Mouse (Mus musculus) cerebellum, adult 11 months (tissue): ENCODE data around the gene Grik3.
A peak's percentile ranks its signal among the peaks of the same experiment; 100 is the strongest.

Experiments used
- DNase-seq: peaks from one replicate; pipeline ENCODE4 v3.0.0; 2022

Gene Grik3

DNA sequence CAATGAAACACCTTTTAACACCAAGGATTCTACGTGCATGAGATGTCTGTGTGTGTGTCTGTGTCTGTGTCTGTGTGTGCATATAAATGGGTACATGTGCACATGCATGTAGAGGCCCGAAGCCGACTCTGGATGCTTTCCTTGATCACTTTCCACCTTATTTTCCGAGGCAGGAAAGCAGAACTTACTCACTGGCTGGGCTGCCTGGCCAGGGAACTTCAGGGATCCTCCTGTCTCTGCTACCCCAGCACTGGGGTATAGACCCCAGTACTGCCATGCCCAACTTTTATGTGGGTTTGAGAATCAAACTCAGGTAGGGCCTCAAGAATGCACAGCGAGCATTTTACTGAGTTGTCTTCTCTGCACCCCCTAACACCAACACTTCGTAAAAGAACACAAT, 240.3 kb downstream of the Grik3 start:
- no peak for DNase-seq

DNA sequence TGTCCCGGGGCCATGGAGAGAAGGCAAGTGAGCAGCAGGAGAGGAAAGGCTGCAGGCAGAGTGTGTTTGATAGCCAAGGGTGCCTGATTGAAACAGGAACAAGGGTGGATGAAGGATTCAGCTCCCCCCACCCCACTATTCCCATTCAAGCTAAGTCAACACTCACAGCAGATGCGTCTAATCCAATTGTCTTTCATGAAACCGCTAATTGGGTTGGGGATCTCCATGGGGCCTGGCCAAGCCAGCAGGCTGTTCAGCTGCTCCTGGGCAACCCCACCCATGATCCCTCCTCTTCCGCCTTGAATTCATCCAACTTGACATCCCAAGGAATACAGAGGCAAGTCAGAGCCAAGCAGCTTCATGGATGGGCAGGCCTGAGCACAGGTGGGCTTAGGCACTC, 246.3 kb downstream of the Grik3 start:
- DNase-seq: no peak

DNA sequence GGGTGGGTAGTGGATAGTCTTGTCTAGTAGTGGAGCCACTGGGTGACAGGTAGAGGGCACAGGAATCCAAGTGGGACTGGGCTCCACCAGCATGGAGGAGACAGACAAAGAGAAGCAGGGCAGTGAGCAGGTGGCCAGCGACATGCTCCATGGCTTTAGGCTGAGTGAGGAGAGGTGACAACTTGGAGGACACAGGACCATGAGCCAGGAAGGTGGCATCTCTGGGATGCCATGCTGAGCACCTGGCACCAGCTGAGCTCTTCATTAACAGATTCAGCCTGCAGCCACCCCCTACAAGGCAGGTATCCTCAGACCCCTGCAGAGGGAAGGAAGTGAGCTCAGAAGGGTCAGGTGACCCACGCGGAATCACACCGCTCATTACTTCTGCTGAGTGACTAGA, 248.3 kb downstream of the Grik3 start:
- DNase-seq: peak; percentile 25

DNA sequence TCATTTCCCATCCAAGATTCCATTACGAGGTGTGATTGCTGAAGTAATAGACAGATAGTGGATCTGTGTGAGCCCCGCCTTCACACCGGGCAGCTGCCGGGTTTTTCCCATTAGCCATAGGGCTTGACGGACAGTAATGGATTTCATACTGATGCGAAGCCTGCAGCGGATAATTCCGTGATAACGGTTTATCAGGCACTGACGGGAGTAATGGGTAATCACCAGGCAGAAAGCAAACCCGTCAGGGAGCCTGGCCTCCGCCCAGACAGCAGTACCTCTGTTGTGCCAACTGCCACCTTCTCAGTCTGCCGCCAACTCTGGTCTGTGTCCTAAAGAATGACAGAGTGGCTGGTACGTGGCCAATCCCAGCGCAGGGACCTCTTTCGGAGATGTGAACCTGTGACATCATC, 251.7 kb downstream of the Grik3 start:
- peak; percentile 34 for DNase-seq

DNA sequence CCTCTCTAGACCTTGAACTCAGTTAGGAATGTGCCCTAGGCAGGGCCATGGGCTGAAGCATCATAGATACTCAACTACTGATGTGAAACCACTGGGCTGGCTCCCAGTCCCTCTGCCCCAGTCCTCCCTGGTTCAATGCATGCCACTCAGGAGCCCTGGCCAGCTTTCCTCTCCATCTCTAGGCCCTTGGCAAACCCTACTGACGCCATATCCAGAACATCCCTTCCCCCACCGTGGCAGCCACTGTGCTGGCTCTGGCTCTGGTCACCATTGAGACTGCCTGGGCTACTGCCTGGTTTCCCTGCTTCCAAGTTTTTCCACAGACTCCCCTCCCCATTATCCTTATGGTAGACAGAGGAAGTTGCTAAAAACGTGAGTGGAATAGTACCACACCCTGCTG, 255.4 kb downstream of the Grik3 start:
- no peak for DNase-seq

DNA sequence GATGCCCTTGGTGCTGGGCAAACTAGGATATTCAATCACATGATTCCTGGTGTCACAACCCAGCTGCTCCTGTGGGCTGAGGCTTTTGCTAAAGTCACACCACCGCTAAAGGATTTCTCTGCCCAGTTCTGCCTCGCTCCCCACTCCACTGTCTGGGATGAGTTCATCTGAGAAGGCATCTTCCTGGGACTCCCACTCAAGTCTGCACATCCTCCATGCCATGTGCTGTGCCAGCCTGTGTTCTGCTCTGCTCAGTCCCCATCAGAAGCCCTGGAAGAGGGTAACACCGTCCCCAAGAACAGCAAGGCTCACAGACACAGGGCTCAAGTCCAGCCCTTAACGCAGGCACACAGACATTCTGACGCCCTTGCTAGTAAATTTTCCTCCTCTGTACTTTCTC, 265.9 kb downstream of the Grik3 start:
- no peak for DNase-seq

DNA sequence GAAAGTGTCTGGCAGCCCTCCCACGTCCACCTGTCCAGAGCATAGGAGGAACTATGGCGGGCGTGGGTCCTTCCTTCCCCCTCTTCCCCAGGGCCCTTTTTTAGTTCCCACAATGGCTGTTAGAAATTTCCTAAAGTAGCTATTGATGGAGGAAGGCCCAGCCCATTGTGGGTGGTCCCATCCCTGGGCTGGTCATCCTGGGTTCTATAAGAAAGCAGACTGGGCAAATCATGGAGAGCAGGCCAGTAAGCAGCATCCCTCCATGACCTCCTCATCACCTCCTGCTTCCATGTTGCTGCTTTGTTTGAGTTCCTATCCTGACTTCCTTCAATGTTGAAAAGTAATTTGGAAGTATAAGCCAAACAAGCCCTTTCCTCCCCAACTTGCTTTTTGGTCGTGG, 269.8 kb downstream of the Grik3 start:
- DNase-seq: no peak

DNA sequence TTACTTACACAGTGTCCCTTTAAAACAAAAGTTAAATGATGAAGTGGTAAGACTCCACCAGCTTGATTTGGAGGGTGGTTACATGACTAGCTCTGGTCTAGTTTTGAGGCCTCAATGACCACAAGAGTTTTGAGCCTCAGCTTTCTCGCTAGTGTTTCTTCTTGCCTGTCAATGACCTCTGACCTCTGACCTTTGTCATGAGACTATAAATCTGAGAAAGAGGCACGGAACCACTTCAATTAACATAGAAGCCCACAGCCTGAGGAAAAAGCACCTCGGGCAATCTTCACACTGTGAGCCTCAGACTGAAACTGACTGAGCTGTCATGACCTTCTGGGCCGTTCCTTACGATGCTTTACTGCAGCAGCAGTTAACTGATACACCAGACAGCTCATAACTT, 272.6 kb downstream of the Grik3 start:
- no peak for DNase-seq
